Mouse (Mus musculus): ENCODE measurements around the gene Rgs8.

DNA sequence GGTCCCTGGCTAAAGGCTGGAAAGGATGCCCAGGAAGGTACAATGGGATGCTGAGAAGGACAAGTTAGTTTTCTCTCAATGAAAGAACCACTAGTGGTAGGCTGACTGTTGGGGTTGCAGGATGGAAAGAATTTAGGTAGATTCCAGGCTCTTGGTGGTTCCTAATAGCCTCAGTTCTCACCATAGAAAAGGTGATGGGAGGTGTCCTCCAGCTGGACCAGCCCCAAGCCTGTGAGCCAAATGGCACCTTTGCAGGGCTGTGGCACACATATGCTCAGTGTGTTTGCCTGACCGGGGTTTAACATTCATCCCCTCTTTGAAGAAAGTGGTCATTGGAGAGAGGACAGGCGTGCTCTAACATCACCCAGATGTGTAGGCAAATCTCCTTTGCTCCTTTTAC is 28.2 kb downstream of the Rgs8 start:
- no peak for TF ChIP-seq CTCF (IDR thresholded peaks at IDR 0.05; ENCODE audit: low read depth)
- TF ChIP-seq EP300 (IDR thresholded peaks at IDR 0.05; ENCODE audit: low read depth) = no peak

Measured in liver, embryonic 14.5 days (tissue).